Mouse (Mus musculus) hindbrain, embryonic 14.5 days (tissue): Measurements from ENCODE around the gene Fam162a. TPM values are rescaled to one million over a fixed set of nuclear protein-coding genes. Genes with fewer than 3 reads are reported as not detected.
"Not testable (repeated sequence)": the region's sequence is repeated elsewhere in the genome, so short reads cannot be mapped to it uniquely, and the experiment has no call there.

ENCODE experiments used
- ATAC-seq: fragments of 200-750 bp; cut with Nextera tagmentation; 2 replicates; pipeline ENCODE4 v1.8.0; 2017; ENCODE audit warnings: moderate number of reproducible peaks, mild to moderate bottlenecking, moderate TSS enrichment, moderate library complexity; ENCODE audit not compliant: low FRiP score
- DNase-seq: peaks from one replicate; pipeline ENCODE4 v3.0.0-alpha.2; 2015; ENCODE audit warnings: low spot score
- H3K27ac ChIP-seq: fragments of 300-500 bp; sonication (generic); 2 replicates; pipeline ENCODE4 v1.5.1; 2014; ENCODE audit warnings: mild to moderate bottlenecking, moderate library complexity
- H3K27me3 ChIP-seq: fragments of 300-500 bp; sonication (generic); 2 replicates; pipeline ENCODE4 v1.6.1; 2014; ENCODE audit warnings: mild to moderate bottlenecking, low read length, mixed read lengths; ENCODE audit not compliant: control insufficient read depth, insufficient read depth
- H3K36me3 ChIP-seq: fragments of 300-500 bp; sonication (generic); replicated peaks from 2 replicates; pipeline ENCODE4 v1.6.1; 2014; ENCODE audit not compliant: control insufficient read depth, insufficient read depth
- H3K4me1 ChIP-seq: fragments of 300-500 bp; sonication (generic); replicated peaks from 2 replicates; pipeline ENCODE4 v1.6.1; 2014; ENCODE audit warnings: antibody characterized with exemption, low read length, mixed read lengths; ENCODE audit not compliant: control insufficient read depth, insufficient read depth
- H3K4me2 ChIP-seq: fragments of 300-500 bp; sonication (generic); replicated peaks from 2 replicates; pipeline ENCODE4 v1.6.1; 2014; ENCODE audit warnings: mild to moderate bottlenecking, moderate library complexity
- H3K4me3 ChIP-seq: fragments of 300-500 bp; sonication (generic); replicated peaks from 2 replicates; pipeline ENCODE4 v1.5.1; 2014; ENCODE audit warnings: mild to moderate bottlenecking, low read length
- H3K9ac ChIP-seq: fragments of 300-500 bp; sonication (generic); 2 replicates; pipeline ENCODE4 v1.6.1; 2014
- H3K9me3 ChIP-seq: fragments of 300-500 bp; sonication (generic); 2 replicates; pipeline ENCODE4 v1.6.1; 2016; ENCODE audit warnings: low read length; ENCODE audit not compliant: control insufficient read depth
- WGBS: fragments of 180-500 bp; shearing (Covaris S2); extraction: QIAGEN DNeasy Blood & Tissue Kit; methylation state at CpG from one replicate; pipeline ENCODE4 v1.1.7; 2014; 5-methylcytosine and 5-hydroxymethylcytosine counted together
- polyA plus RNA-seq: library from polyadenylated mRNA; unstranded; fragments of >200 nt; fragmentation: Nextera tagmentation; extraction: Ambion mirVana; gene quantifications from 2 replicates; pipeline ENCODE4 v1.2.1, GENCODE M21; 2014

Gene Fam162a
- 129 and 139 TPM in 2 replicates for polyA plus RNA-seq

DNA sequence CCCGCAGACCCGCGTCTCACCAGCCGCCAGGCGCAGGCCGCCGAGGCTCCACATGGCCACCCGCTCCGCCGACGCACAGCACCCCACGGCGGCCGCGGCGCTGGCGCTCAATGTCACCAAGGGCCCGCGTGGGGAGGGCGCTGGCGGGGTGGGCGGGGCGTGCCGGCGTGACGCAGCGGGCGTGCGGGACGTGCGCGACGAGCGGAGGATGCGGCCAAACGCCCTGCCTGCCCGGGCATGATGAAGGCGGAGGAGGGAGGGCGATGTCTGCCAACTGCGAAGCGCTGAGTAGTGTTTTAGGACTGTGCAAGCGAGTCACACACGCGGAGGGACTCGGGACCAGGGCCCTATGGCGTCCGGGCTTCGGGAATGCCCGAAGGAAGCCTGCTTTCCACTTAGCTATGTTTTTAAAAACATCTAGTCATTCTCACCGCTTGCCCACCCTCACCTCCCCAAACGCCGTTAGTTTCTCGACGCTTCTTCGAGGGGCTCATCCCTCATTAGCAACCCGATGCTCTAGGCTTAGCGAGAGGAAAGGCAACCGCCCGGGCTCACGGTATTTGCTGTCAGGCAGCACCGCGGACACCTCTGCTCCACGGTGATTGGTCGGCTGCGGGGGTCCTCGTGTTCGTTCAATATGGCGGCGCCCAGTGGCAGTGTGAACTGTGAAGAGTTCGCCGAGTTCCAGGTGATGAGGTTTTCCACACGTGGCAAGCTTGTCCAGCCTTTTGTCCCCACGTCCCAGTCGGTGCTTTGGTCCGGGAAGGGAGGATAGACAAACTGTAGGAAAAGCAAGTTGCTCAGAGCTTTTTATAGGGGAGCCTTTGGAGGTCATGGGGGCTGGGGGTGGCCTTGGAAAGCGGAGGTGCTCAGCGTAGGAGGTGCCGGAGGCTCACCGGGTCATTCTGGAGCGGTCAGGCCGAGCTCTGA is at the start of gene Fam162a, which contains the start of gene Ccdc58:
Fam162a (minus strand) TSS at position 145 of the 930 bp plus-strand sequence.
Ccdc58 (plus strand) TSS at position 236 of the 930 bp plus-strand sequence.
- DNase-seq (peak; percentile 90), ATAC-seq (peak; percentile 97)
- peak within 1 kb of the TSS; percentile 90 for H3K9ac ChIP-seq
- peak within 1 kb of the TSS; percentile 85 for H3K4me2 ChIP-seq
- peak within 1 kb of the TSS; percentile 76 for H3K4me3 ChIP-seq
- H3K4me1 ChIP-seq: peaks cover 19% of the 10 kb centered on the region
- no peaks in the 10 kb centered on the region for H3K27me3 ChIP-seq
- H3K9me3 ChIP-seq: no peaks in the 10 kb centered on the region
- under 1% methylated on average over 78 of the region's 81 CpGs for WGBS
- peak within 1 kb of the TSS; percentile 100 for H3K27ac ChIP-seq
- H3K36me3 ChIP-seq: no peaks in the 10 kb centered on the region

DNA sequence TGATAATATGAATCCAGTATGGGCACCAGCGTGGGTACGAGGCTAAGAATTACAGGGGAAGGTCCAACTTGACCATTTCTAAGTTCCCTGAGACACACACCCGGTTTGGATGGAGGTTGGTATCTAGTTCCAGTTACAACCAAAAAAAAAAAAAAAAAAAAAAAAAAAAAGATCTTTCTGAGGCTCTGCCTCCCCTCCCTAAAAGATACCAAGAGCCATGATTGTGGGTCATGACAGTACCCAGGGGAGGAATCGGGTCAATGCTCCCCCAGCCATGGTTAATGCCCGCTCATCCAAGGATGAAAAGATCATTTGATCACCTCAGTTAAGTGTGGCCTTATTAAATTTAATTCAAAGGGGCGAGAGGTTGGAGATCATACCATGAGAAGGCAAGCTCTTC is 44.4 kb upstream of the Fam162a start:
- H3K9ac ChIP-seq, DNase-seq, H3K27ac ChIP-seq, H3K36me3 ChIP-seq, ATAC-seq, H3K4me3 ChIP-seq, H3K4me2 ChIP-seq, H3K4me1 ChIP-seq, H3K9me3 ChIP-seq, H3K27me3 ChIP-seq: not testable (repeated sequence)
- WGBS: 96% methylated on average over 6 of the region's 6 CpGs

DNA sequence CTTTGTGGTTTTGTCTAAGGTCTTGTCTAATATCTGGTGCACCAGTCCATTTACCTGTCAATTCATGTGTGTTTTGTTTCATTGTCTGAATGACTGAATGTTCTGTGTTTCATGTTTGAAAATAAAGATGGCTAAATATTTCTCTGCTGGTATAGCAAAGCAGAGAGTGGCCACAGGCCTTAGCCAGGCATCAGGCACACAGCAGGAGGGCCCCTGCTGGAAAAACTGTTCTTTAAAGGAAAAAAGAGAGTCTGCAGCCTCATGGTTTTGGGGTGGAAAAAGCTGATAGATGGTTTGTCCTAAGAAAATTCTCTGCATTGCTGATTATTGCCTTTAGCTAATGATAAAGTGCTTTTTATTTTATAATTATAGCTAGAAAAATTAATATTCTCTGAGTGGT is 40.1 kb upstream of the Fam162a start:
- not testable (repeated sequence) for DNase-seq, H3K4me2 ChIP-seq, H3K9ac ChIP-seq, H3K36me3 ChIP-seq, H3K9me3 ChIP-seq, H3K4me3 ChIP-seq, H3K4me1 ChIP-seq, H3K27ac ChIP-seq, ATAC-seq, H3K27me3 ChIP-seq

DNA sequence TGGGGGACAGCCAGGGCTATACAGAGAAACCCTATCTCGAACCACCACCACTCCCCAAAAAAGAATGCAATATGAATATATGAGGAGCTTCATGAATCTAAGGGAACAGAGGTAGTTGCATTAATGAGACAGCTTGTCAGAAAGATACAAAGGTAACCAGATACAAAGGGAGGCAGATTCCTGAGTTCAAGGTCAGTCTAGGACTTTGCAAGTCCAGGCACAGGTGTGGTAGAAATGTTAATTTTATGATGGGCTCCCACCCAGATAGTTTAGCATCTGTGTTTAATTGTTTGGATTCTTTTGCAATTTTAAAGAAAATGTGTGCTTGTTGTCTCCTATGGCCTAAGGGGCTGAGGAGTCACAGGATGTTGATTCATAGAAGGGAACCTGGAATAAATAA is 30.8 kb upstream of the Fam162a start:
- Histone ChIP-seq H3K9ac (no peak overlapping the region), H3K4me3 (no peak overlapping the region), H3K27me3 (no peaks in the 10 kb centered on the region), H3K4me1 (no peaks in the 10 kb centered on the region), H3K4me2 (no peak overlapping the region), H3K9me3 (0 out of 2 replicates have a peak, but pooled peaks cover 3% of the 10 kb centered on the region), H3K27ac (no peak overlapping the region), H3K36me3 (no peaks in the 10 kb centered on the region)
- DNase-seq (no peak), ATAC-seq (no peak)
- 85% methylated on average over 1 of the region's 1 CpGs for WGBS

DNA sequence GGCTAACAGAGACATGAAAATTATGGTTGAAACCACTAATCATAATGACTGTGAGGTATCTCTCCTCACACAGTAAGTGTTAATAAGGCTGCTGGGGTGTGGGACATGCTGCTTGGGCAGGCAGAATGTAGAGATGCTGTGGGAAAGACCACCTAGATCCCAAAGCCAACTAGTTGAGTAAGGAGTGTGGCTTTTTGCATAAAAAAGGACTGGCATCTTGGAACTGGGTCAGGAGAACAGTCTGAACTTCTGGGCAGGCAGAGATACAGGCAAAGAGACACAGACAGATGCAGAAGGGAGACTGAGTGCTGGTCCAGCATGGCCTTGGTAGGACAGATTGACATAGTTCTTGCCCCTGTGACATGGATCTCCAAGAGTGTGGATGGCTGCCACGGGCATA is 30.1 kb upstream of the Fam162a start:
- Histone ChIP-seq H3K27me3 (no peaks in the 10 kb centered on the region), H3K4me1 (no peaks in the 10 kb centered on the region), H3K9ac (no peak overlapping the region), H3K36me3 (no peaks in the 10 kb centered on the region), H3K4me3 (no peak overlapping the region), H3K27ac (no peak overlapping the region), H3K9me3 (0 out of 2 replicates have a peak, but pooled peaks cover 3% of the 10 kb centered on the region), H3K4me2 (no peak overlapping the region)
- DNase-seq (no peak), ATAC-seq (no peak)
- 80% methylated on average over 1 of the region's 1 CpGs for WGBS

DNA sequence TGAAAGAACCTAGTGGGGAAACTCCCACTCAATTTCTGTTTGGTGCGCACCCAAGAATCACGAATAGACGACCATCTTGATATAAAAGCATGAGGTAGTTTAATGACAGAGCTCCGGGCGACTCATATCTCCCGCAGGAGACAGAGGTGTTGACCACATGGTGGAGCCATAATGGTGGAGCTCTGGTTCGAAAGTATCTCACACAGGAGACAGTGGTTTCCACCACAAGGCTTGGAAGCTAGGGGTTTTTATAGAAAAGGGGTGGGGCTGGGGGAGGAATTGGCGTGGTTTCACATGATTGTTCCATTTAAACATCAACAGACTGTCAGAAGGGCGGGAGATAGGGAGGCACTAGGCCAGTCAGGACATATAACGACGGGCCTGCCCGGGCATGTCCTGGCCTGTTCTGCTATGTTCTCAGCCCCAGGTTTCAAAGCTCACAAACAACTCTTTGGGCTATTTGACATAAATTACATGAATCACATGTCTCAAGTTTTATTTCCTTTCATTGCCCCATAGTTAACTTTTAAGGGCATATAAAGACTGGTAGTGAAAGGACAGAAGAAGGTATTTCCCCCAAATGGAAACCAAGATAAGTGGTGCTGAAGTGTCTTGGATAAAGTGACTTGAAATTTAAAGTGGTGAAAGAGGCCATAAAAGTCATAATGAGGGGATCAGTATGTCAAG is 26.6 kb upstream of the Fam162a start:
- H3K9ac ChIP-seq, H3K27me3 ChIP-seq, H3K9me3 ChIP-seq, H3K4me1 ChIP-seq, H3K27ac ChIP-seq, ATAC-seq, H3K36me3 ChIP-seq, H3K4me3 ChIP-seq, H3K4me2 ChIP-seq, DNase-seq: not testable (repeated sequence)
- 92% methylated on average over 12 of the region's 12 CpGs for WGBS

DNA sequence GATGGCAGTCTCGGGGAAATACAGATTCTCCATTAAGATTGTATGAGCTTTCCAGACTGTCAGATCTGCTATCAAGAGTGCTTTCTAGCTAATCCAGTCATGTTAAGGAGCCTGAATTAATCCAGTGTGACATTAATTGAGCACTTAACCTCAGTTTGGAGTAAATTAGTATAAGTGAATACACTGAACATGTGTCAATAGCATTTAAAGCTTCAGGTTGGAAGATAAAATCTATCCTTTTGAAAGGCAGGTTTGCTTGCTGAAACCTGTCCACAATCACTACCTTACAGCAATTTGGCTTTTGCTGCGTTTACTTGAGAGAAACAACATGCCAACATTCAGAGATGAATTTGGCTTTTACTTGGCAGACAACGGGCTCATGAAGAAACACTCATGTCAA is 22.7 kb upstream of the Fam162a start:
- Histone ChIP-seq H3K4me3 (no peak overlapping the region), H3K9ac (no peak overlapping the region), H3K27me3 (no peaks in the 10 kb centered on the region), H3K27ac (no peak overlapping the region), H3K4me2 (no peak overlapping the region), H3K9me3 (no peaks in the 10 kb centered on the region), H3K36me3 (peaks cover 18% of the 10 kb centered on the region; the same call in 1 of the 2 replicates), H3K4me1 (no peaks in the 10 kb centered on the region)
- 94% methylated on average over 3 of the region's 3 CpGs for WGBS
- DNase-seq (no peak), ATAC-seq (no peak)

DNA sequence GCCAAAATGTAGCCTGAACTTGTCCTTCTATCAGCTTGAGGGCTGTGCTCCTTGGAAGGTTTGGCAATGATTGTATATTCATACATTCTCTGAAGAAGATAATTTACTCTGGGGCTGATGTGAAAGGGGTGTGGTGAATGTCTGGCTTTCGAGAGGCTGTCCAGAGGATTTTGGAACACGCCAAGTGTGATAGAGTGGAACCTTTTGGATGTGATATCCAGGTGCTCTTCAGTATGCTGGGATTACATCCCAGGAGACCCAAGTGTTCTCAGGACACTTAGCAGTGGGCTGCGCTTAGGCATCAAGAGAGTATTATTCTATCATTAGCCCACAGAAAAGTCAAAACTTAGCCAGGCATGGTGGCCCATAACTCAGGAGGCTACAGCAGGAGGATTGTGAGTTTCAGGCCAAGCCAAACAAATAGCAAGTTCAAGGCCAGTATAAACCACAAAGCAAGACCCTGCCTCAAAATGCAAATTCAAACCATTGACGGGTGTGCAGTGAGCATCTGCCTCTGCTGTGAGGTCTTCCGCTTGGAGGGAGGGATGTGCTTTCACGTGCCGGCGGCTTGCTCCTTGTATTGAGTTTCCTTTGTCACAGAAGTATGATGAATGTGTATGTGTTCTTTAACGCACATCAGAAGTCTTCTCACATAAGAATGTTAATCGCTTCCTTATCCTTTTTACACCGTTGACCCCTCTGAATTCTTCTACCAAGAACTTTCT is 19.6 kb upstream of the Fam162a start:
- no peak for ATAC-seq
- WGBS: 82% methylated on average over 11 of the region's 11 CpGs

More for the DNA sequence above, 19.6 kb upstream of the Fam162a start:
- Histone ChIP-seq H3K36me3 (peaks cover 43% of the 10 kb centered on the region), H3K4me2 (no peak overlapping the region), H3K27me3 (no peaks in the 10 kb centered on the region), H3K9ac (no peak overlapping the region), H3K4me3 (no peak overlapping the region), H3K27ac (no peak overlapping the region), H3K4me1 (no peaks in the 10 kb centered on the region), H3K9me3 (no peaks in the 10 kb centered on the region)
- DNase-seq: no peak
